Mouse (Mus musculus) limb, embryonic 14.5 days (tissue): ENCODE measurements at regions not wholly inside any gene's neighbourhood (a gene's known extent, or its start where the extent isn't known, plus 50 kb on each side); places are given as distances from the start of the nearest gene placed in this dataset.
A peak's percentile ranks its signal among the peaks of the same experiment; 100 is the strongest.

Source experiments
- ATAC-seq: fragments of 200-750 bp; cut with Nextera tagmentation; 2 replicates; pipeline ENCODE4 v1.8.0; 2017; ENCODE audit warnings: low read depth, moderate number of reproducible peaks, moderate TSS enrichment; ENCODE audit not compliant: low FRiP score
- DNase-seq: peaks from one replicate; pipeline ENCODE4 v3.0.0-alpha.2; 2015; ENCODE audit warnings: low spot score
- H3K27ac ChIP-seq: fragments of 300-500 bp; sonication (generic); replicated peaks from 2 replicates; pipeline ENCODE4 v1.5.1; 2014; ENCODE audit warnings: low read depth, mild to moderate bottlenecking, low read length, moderate library complexity, mixed read lengths
- H3K27me3 ChIP-seq: fragments of 300-500 bp; sonication (generic); 2 replicates; pipeline ENCODE4 v1.6.1; 2014; ENCODE audit warnings: low read length, mixed read lengths; ENCODE audit not compliant: control insufficient read depth, insufficient read depth
- H3K36me3 ChIP-seq: fragments of 300-500 bp; sonication (generic); 2 replicates; pipeline ENCODE4 v1.6.1; 2014; ENCODE audit warnings: mild to moderate bottlenecking, low read length, moderate library complexity, mixed read lengths; ENCODE audit not compliant: control insufficient read depth, insufficient read depth
- H3K4me1 ChIP-seq: fragments of 300-500 bp; sonication (generic); 2 replicates; pipeline ENCODE4 v1.6.1; 2014; ENCODE audit warnings: antibody characterized with exemption, low read length, mixed read lengths; ENCODE audit not compliant: control insufficient read depth, insufficient read depth
- H3K4me2 ChIP-seq: fragments of 300-500 bp; sonication (generic); replicated peaks from 2 replicates; pipeline ENCODE4 v1.6.1; 2014; ENCODE audit warnings: low read depth, mild to moderate bottlenecking, low read length, moderate library complexity; ENCODE audit not compliant: severe bottlenecking
- H3K4me3 ChIP-seq: fragments of 300-500 bp; sonication (generic); replicated peaks from 2 replicates; pipeline ENCODE4 v1.5.1; 2014; ENCODE audit warnings: low read length
- H3K9ac ChIP-seq: fragments of 300-500 bp; sonication (generic); 2 replicates; pipeline ENCODE4 v1.6.1; 2014; ENCODE audit warnings: mild to moderate bottlenecking, low read depth, low read length, moderate library complexity; ENCODE audit not compliant: severe bottlenecking
- H3K9me3 ChIP-seq: fragments of 300-500 bp; sonication (generic); 2 replicates; pipeline ENCODE4 v1.6.1; 2016; ENCODE audit warnings: low read length; ENCODE audit not compliant: control insufficient read depth
- POLR2A ChIP-seq: fragments of 200-500 bp; IDR thresholded peaks from 2 replicates; pipeline ENCODE4 v1.8.0; 2012; ENCODE audit warnings: inconsistent platforms, mild to moderate bottlenecking, moderate library complexity, borderline replicate concordance; ENCODE audit not compliant: insufficient read depth, insufficient read length; ENCODE audit errors: extremely low read depth
- WGBS: fragments of 180-500 bp; shearing (Covaris S2); extraction: QIAGEN DNeasy Blood & Tissue Kit; methylation state at CpG from one replicate; pipeline ENCODE4 v1.1.7; 2014; 5-methylcytosine and 5-hydroxymethylcytosine counted together

GRCm38 (mm10) chr3:137288943-137289682 lies 51.8 kb upstream of the Emcn start:
- Histone ChIP-seq H3K4me2 (no peak overlapping the region), H3K4me1 (peaks cover 6% of the 10 kb centered on the region; the same call in 1 of the 2 replicates), H3K9ac (no peak overlapping the region), H3K27ac (peak overlapping the region; percentile 35; the same call in 1 of the 2 replicates), H3K4me3 (no peak overlapping the region), H3K36me3 (no peaks in the 10 kb centered on the region), H3K9me3 (no peaks in the 10 kb centered on the region), H3K27me3 (no peaks in the 10 kb centered on the region)
- ATAC-seq (no peak), DNase-seq (no peak)
- no peak for TF ChIP-seq POLR2A
- 74% methylated on average over 2 of the region's 2 CpGs for WGBS

GRCm38 (mm10) chr3:137289683-137289984 lies 51.2 kb upstream of the Emcn start:
- Histone ChIP-seq H3K4me2 (no peak overlapping the region), H3K9ac (no peak overlapping the region), H3K27me3 (no peaks in the 10 kb centered on the region), H3K27ac (peak overlapping the region; percentile 35), H3K4me3 (no peak overlapping the region), H3K9me3 (no peaks in the 10 kb centered on the region), H3K4me1 (peaks cover 6% of the 10 kb centered on the region; the same call in 1 of the 2 replicates), H3K36me3 (no peaks in the 10 kb centered on the region)
- ATAC-seq (peak; percentile 86), DNase-seq (peak; percentile 49)
- TF ChIP-seq POLR2A: no peak
- WGBS: 27% methylated on average over 3 of the region's 3 CpGs
